In the genomic region with DNA sequence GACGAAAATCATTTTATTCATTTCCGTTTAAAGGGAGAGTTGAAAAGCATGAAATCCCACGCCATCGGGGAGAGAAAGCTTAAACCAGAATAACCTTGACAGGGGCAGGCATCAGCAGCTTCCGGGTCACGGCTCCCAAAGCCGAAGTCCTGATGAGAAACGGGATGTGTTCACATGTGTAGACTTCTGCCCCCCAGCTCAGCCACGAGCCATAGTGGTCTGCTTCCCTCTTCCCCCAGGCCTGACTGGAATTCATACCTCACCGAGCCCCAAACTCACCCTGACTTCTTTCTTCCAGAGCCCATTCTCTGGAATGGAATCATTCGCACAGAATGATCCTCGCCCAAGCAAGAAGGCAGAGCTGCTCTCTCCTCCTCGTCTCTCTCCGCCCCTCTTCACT, we compare ENCODE assay signal across 10 mouse cellular contexts.
DNase-seq lines count a peak whose midpoint lies in the region; ATAC-seq and TF ChIP-seq lines count a peak whose summit lies in the region.
"Had no signal": no experiment of that assay in that cellular context is flagged by ENCODE, and none has a peak within 500 bp of the region (broad histone marks: within the 10 kb centered on the region; RNA-seq: fewer than 3 reads in every experiment).

No protein-coding gene starts in this region.

- H3K27ac ChIP-seq in testis, adult 2 months (ENCODE audit: control insufficient read depth, insufficient read depth, low read depth, low read length) = no peak overlapping the region
- H3K27ac ChIP-seq in liver, embryonic 14.5 days = no peak overlapping the region

- no peak for TF ChIP-seq CTCF in testis, adult 2 months (IDR thresholded peaks at IDR 0.05; ENCODE audit: control insufficient read depth, insufficient read depth, insufficient replicate concordance, low read depth, low read length)
- no peak for TF ChIP-seq CTCF in liver, embryonic 14.5 days (IDR thresholded peaks at IDR 0.05; ENCODE audit: low read depth)

- TF ChIP-seq EP300 in liver, embryonic 14.5 days (IDR thresholded peaks at IDR 0.05; ENCODE audit: low read depth) = no peak

- no peaks in the 10 kb centered on the region for H3K9me3 ChIP-seq in liver, embryonic 14.5 days (ENCODE audit: control insufficient read depth, low read length)

- no peaks in the 10 kb centered on the region for H3K36me3 ChIP-seq in testis, adult 2 months (ENCODE audit: control insufficient read depth, insufficient read depth, low read length)
- H3K36me3 ChIP-seq in liver, embryonic 14.5 days (replicated peaks; ENCODE audit: control insufficient read depth, insufficient read depth, low read depth) = no peaks in the 10 kb centered on the region

- intact Hi-C loops in heart, postnatal 25 days (cut with DNase I) = loop anchor here (10.0 kb wide), 3 partner anchors 225 to 785 kb away; no protein-coding TSS in a partner anchor

- DNase-seq in heart, adult 11 months = peak; percentile 69
- no peak for DNase-seq in heart, postnatal 25 days (ENCODE audit: low spot score)
- DNase-seq in testis, postnatal 10 days (ENCODE audit: low spot score) = no peak
- no peak for DNase-seq in liver, embryonic 14.5 days (ENCODE audit: low read depth in 3 of 3, low spot score in 3 of 3)
- DNase-seq in frontal cortex, postnatal 25 days (ENCODE audit: low spot score in 2 of 2) = no peak
- no peak for DNase-seq in layer of hippocampus, postnatal 36 days
- DNase-seq in layer of hippocampus, adult 18-20 months (ENCODE audit: low spot score in 2 of 2) = no peak
- DNase-seq: cerebellum, adult 8-10 months had no signal

- peak overlapping the region; percentile 5 for H3K4me3 ChIP-seq in testis, adult 2 months (ENCODE audit: control insufficient read depth, low read depth, low read length)
- H3K4me3 ChIP-seq in liver, embryonic 14.5 days (ENCODE audit: insufficient read depth in 1 of 2, low read depth in 2 of 2, low read length in 2 of 2) = no peak overlapping the region

- H3K4me2 ChIP-seq in liver, embryonic 14.5 days (ENCODE audit: low read depth) = peak overlapping the region; percentile 34

- no peak for ATAC-seq in liver, embryonic 14.5 days (ENCODE audit: insufficient read depth)
- ATAC-seq: inflammation-experienced regulatory T-cells, adult 6 months had no signal

- no peaks in the 10 kb centered on the region for H3K27me3 ChIP-seq in testis, adult 2 months (ENCODE audit: control insufficient read depth, insufficient read depth, low read length)
- no peaks in the 10 kb centered on the region for H3K27me3 ChIP-seq in liver, embryonic 14.5 days (ENCODE audit: control insufficient read depth, insufficient read depth, low read length)

- 22% methylated on average over 14 of the region's 14 CpGs for WGBS in liver, embryonic 14.5 days (ENCODE audit: insufficient replicate concordance)

- H3K4me1 ChIP-seq in testis, adult 2 months (ENCODE audit: control insufficient read depth, insufficient read depth, low read length) = peaks cover 6% of the 10 kb centered on the region
- H3K4me1 ChIP-seq in liver, embryonic 14.5 days (replicated peaks; ENCODE audit: control insufficient read depth in 2 of 2, insufficient read depth in 2 of 2, low read length in 1 of 2) = no peaks in the 10 kb centered on the region

- TF ChIP-seq POLR2A in testis, adult 2 months (IDR thresholded peaks at IDR 0.05; ENCODE audit: control insufficient read depth, low read depth, low read length) = no peak

- H3K9ac ChIP-seq in liver, embryonic 14.5 days (replicated peaks) = no peak overlapping the region
